Mouse (Mus musculus) spleen, postnatal 4 days (tissue): ENCODE measurements at regions not wholly inside any gene's neighbourhood (a gene's known extent, or its start where the extent isn't known, plus 50 kb on each side); places are given as distances from the start of the nearest gene placed in this dataset.

ENCODE experiments used
- DNase-seq, 2 experiments: peaks; one replicate each; pipeline ENCODE4 v3.0.0; 2022; ENCODE audit warnings: low spot score in 2 of 2

GRCm38 (mm10) chr3:34234391-34234790 is 153.3 kb upstream of the Dnajc19 start:
- DNase-seq: no peak

GRCm38 (mm10) chr3:34232329-34233250 is 151.5 kb upstream of the Dnajc19 start:
- DNase-seq: no peak

GRCm38 (mm10) chr3:34231593-34232328 is 150.6 kb upstream of the Dnajc19 start:
- no peak for DNase-seq

GRCm38 (mm10) chr3:34222291-34222690 is 141.2 kb upstream of the Dnajc19 start:
- no peak for DNase-seq

- no peak for DNase-seq
These were observed 138.7 kb upstream of the Dnajc19 start for GRCm38 (mm10) chr3:34219741-34220310.

GRCm38 (mm10) chr3:34219096-34219495 is 138.0 kb upstream of the Dnajc19 start:
- DNase-seq: no peak

GRCm38 (mm10) chr3:34217911-34218310 is 136.8 kb upstream of the Dnajc19 start:
- no peak for DNase-seq

GRCm38 (mm10) chr3:34214233-34214632 is 133.1 kb upstream of the Dnajc19 start:
- DNase-seq: no peak

- no peak for DNase-seq
These were observed 125.3 kb upstream of the Dnajc19 start for GRCm38 (mm10) chr3:34206454-34206853.

GRCm38 (mm10) chr3:34198228-34198627 is 117.1 kb upstream of the Dnajc19 start:
- no peak for DNase-seq

GRCm38 (mm10) chr3:34197163-34197455 is 116.0 kb upstream of the Dnajc19 start:
- no peak for DNase-seq

GRCm38 (mm10) chr3:34196451-34197162 is 115.5 kb upstream of the Dnajc19 start:
- DNase-seq: no peak

- no peak for DNase-seq
These were observed 114.8 kb upstream of the Dnajc19 start for GRCm38 (mm10) chr3:34195729-34196450.

GRCm38 (mm10) chr3:34173416-34174097 is 92.4 kb upstream of the Dnajc19 start:
- DNase-seq: no peak

GRCm38 (mm10) chr3:34172899-34173298 is 91.8 kb upstream of the Dnajc19 start:
- DNase-seq: no peak

- DNase-seq: no peak
These were observed 90.8 kb upstream of the Dnajc19 start for GRCm38 (mm10) chr3:34171893-34172292.

GRCm38 (mm10) chr3:34168087-34168486 is 87.0 kb upstream of the Dnajc19 start:
- DNase-seq: no peak

GRCm38 (mm10) chr3:34150036-34150435 is 68.9 kb upstream of the Dnajc19 start:
- DNase-seq: no peak

GRCm38 (mm10) chr3:34143652-34144051 is 62.5 kb upstream of the Dnajc19 start:
- no peak for DNase-seq

GRCm38 (mm10) chr3:34139227-34139626 is 58.1 kb upstream of the Dnajc19 start:
- DNase-seq: no peak

- no peak for DNase-seq
These were observed 56.9 kb upstream of the Dnajc19 start for GRCm38 (mm10) chr3:34137984-34138383.
